Mouse (Mus musculus) C2C12 (cell line): ENCODE results near the gene Hist1h4f.

Experiments
- CTCF ChIP-seq: IDR thresholded peaks from one replicate; pipeline ENCODE4 v1.5.1; 2011; ENCODE audit not compliant: control insufficient read depth, insufficient read depth, insufficient read length
- FOSL1 ChIP-seq: IDR thresholded peaks from one replicate; pipeline ENCODE4 v1.8.0; 2011; ENCODE audit warnings: mild to moderate bottlenecking, low read length; ENCODE audit not compliant: poor library complexity, insufficient read depth, severe bottlenecking
- MYOD1 ChIP-seq: IDR thresholded peaks from one replicate; pipeline ENCODE4 v1.6.1; 2011; ENCODE audit warnings: low read depth; ENCODE audit not compliant: control insufficient read depth, insufficient read length
- MYOG ChIP-seq: IDR thresholded peaks from one replicate; pipeline ENCODE4 v1.6.1; 2011; ENCODE audit not compliant: control insufficient read depth, insufficient read length; ENCODE audit errors: extremely low read depth

GRCm38 (mm10) chr13:23502916-23503315, 48.5 kb downstream of the Hist1h4f start:
- no peak for TF ChIP-seq CTCF
- TF ChIP-seq MYOG: no peak
- no peak for TF ChIP-seq MYOD1
- no peak for TF ChIP-seq FOSL1
